Mouse (Mus musculus): ENCODE data around the gene Nkx2-5.

DNA sequence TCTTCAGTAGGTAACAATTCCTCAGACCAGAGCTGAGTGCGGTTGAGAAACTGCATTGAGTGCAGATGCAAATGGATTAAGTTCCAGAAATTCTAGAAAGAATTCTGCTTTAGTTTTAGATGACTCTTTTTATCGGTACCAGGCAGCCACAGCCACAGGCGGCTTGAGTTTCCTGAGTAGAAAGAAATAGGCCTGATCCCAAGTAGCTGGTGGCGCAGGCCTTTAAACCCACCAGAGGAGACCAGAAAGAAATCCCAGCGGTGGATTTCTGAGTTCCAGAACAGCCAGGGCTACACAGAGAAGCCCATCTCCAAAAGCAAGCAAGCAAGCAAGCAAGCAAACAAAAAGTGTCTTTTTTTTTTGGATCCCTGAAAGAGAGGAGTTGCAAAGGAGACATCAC, 8.4 kb downstream of the Nkx2-5 start:
- TF ChIP-seq CTCF (conservative IDR thresholded peaks at IDR 0.05; ENCODE audit: insufficient read depth, insufficient read length, low read depth, low read length) (no peak), POLR2A (IDR thresholded peaks at IDR 0.05; ENCODE audit: low read depth, low read length) (no peak)
